Mouse (Mus musculus) layer of hippocampus, postnatal 25 days (tissue): ENCODE data around the gene Gm4070. TPM values are rescaled to one million over a fixed set of nuclear protein-coding genes. Genes with fewer than 3 reads are reported as not detected.
"Not testable (repeated sequence)": the region's sequence is repeated elsewhere in the genome, so short reads cannot be mapped to it uniquely, and the experiment has no call there.

Experiments used
- DNase-seq, 2 experiments: peaks; one replicate each; pipeline ENCODE4 v3.0.0; 2022; ENCODE audit warnings: mixed read lengths in 2 of 2, low spot score in 1 of 2; ENCODE audit errors: extremely low spot score in 1 of 2
- total RNA-seq, 2 experiments: library from RNA; stranded (reverse); gene quantifications; 2 replicates each; pipeline ENCODE4 v1.2.3; 2021

Gm4070 gene
- total RNA-seq: 1 to 10 TPM; 1.1 to 1.5 TPM

- DNase-seq: not testable (repeated sequence)
Observed at GRCm38 (mm10) chr7:105953812-105954211, at the start of gene Gm4070. TSS of gene Gm4070 (minus strand) at chr7:105953967.

DNA sequence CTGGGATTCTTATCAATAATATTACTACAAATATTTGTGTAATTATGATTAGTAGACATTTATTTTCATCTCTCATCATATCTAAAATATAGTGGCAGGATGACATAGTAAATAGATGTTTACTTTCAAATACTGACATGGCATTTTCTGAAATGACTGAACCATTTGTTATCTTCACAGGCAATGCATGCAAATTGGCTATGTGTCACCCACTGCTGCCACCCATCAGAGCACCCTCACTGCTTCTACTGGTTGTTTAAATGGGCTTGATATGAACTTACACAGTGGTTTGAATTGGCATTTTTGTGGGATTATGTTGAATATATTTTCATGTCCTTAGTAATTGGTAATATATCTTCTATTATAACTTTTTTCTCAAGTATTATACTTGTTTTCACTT lies 773 bp upstream of the Gm4070 start:
- DNase-seq: not testable (repeated sequence)

DNA sequence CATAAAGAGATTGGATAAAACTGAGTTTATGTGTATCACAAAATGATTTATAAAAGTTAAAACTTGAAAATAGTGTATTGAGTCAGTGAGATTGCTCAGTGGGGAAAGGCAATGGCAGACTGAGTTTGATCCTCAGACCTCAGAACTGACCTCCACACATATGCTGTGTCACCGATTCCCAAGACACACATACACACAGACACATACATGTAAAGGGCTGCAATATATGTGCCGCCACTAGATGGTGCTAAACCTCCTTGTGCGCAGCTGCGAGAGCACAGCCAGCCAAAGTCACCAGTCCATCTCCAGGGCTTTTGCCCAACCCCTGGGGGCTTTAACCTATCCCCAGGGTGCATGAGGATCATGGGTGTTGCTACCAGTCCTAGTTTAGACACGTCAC lies 1.4 kb downstream of the Gm4070 start:
- DNase-seq: not testable (repeated sequence)

DNA sequence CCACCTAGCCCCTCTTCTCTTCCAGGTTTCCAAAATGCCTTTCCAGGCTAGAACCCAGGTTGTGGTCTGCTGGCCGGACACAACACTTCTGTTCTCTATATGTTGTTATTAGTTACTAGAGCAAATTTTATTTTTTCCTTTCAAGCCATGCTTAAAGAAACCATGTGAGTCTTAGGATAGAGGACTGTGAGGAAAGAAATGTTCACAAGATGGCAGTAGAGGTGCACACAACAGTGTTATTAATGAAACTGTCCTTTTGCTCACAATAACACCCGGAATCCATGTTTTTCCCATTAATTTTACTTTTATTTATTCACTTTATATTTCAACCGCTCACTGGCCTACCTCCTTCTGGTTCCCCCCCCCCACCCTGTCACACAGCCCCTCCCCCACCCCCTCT lies 8.5 kb downstream of the Gm4070 start:
- DNase-seq: not testable (repeated sequence)

GRCm38 (mm10) chr7:105932132-105932531 lies 21.6 kb downstream of the Gm4070 start:
- DNase-seq: not testable (repeated sequence)

DNA sequence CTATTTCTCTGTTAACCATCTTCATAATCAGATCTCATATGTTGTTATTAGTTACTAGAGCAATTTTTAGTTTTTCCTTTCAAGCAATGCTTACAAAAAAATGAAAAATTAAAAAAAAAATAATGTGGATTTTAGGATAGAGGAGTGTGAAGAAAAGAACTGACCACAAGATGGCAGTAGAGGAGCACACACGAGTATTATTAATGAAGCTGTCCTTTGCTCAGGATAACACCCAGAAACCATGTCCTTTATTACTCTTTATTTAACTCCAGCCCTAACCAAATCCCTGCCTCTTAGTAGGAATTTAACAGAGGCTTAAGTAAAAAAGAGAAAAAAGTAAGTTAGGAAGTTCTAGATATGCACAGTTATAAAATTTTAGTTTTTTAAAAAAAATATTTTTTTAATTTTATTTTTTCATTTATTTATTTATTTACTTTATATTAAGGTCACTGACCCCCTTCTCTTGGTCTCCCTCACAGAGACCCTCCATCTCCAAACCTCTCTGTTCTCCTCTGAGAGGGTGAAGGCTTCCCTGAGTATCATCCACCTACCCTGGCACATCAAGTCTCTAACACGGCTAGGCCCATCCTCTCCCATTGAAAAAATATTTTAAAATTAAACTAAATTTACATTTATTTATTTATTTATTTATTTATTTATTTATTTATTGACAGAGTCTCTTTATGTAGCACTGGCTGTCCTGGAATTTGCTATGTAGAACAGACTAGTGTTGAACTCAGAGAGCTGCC lies 70.0 kb downstream of the Gm4070 start:
- not testable (repeated sequence) for DNase-seq

DNA sequence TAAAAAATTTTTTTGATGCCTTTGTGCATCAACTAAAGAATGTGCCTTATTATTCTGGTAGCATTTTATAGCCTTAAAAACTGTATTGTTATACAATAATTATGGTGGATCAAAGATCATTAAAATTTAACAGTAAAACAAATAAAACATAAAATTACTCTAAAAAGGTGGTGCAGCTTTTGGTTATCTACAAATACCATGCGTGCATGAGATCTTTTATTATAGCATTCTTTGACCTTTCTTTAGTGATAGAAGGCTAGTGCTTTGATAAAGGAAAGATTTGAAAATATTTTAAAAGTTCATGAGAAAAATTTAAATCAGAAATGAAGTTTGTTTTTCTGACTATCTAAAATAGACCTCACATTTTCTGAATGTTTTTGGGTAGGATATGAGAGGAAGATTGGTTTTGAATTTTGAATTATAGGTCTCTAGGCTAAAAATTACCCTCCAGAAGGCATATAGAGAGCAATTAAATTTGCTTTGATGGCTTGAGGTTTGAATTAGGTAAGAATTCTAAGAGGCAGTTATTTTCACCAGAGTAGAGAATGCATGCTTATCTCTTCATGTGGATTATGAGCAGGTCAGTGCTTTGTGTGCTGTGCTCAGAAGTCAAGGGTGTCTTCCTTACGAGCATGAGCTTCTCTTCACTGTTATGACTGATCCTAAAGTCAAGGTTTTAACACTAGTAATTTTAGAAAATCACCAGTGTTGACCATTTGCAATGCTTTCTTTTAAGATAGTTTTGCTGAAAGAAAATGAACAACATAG lies 73.9 kb downstream of the Gm4070 start:
- not testable (repeated sequence) for DNase-seq

DNA sequence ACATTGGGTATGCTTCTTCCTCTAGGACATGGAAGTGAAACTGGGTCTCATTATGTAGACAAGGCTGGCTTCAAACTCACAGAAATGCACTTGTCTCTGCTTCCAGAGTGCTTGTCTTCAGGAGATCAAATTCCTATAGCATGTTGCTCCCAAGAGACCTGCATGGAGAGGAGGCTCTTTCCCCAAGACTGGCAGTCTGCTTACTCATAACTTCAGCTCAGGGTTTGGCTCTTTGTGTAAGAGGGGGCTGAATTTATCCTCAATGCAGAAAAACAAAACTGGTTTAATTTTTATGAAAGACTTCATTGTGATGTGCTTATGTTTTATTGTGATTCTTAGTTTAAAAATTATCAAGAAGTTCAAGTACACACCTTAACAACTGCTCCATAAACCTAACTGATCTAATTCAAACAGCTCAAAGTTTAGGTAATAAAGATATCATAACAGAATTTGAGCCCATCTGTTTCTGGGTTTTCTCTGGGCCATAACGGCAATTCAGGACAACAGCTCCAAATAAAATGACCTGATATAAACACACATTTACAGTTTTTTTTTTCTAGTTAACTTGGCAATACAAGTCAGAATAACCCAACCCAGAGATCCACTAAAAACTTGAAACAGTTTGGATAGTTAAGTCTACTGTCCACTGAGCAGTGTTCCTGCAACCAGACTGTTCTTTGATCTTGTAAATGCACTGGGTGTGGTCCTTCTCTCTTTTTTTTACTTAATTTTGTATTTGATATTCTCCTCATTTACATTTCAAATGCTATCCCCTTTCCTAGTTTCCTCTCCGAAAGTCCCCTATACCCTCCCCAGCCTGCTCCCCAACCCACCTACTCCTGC lies 97.8 kb downstream of the Gm4070 start:
- not testable (repeated sequence) for DNase-seq

Other genes with a start within 250 kb of the Gm4070 start
- gene Ilk, start 217.4 kb downstream of the Gm4070 start, total RNA-seq: 10 to 100 TPM; 79.7 to 88.1 TPM
- gene Rrp8, start 216.6 kb downstream of the Gm4070 start, total RNA-seq: 10 to 100 TPM in 1 of 2 experiments, 1 to 10 TPM in 1; 9.2 to 10.7 TPM
- 100 to 1,000 TPM; 122 to 128 TPM for gene Taf10, start 209.6 kb downstream of the Gm4070 start, total RNA-seq
- 10 to 100 TPM; 61.4 to 61.8 TPM for gene Tpp1, start 201.7 kb downstream of the Gm4070 start, total RNA-seq
- gene Dchs1, start 166.3 kb downstream of the Gm4070 start, total RNA-seq: 10 to 100 TPM; 15.9 to 18.3 TPM
- gene Mrpl17, start 142.9 kb downstream of the Gm4070 start, total RNA-seq: 100 to 1,000 TPM in 1 of 2 experiments, 10 to 100 TPM in 1; 95.6 to 113 TPM